Mouse (Mus musculus): ENCODE data around the gene Lig4. TPM values are rescaled to one million over a fixed set of nuclear protein-coding genes. Genes with fewer than 3 reads are reported as not detected.

Gene Lig4
- polyA plus RNA-seq (2012; fragmentation: generic; extraction: Trizol) = 2.0 TPM

DNA sequence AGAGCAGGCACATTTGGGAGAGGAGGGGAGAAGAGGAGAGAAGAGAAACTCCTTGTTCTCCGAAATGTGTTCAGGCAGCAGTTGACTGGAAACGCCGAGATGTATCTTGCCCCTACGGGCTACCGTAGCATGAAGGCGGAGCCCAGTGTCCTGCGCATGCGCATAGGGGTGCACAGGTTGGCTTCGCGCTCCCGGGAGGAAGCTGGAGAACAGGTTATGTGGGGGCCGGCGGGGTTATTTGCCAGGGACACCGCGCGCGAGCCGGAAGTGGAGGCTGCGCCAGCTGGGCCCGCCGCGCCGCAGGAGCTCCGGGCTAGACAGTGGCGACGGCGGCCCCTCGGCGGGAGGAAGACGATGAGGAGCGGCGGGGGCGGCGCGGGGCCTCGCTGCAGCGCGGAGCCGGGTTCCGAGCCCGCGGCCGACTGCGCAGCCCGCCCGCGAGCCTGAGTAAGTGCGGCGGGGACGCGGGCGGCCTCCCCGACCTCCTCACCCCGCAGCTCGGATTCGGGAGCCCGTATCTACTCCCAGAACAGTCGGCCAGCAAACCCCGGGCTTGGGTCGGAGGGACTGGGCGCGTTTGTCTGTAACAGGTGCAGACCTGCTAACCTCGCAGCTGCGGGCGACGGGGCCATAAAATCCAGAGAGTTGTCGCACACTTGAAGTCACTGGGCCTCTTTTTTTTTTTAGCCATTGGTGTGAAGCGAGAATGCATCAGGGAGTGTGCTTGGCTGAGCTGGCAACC, at the start of gene Lig4, which contains the start of gene Abhd13:
Lig4 (minus strand) TSS at position 114 of the 742 bp plus-strand sequence.
Abhd13 (plus strand) TSS at position 135 of the 742 bp plus-strand sequence.
- Histone ChIP-seq H3K36me3 (ENCODE audit: control insufficient read depth, insufficient read depth) (peaks cover 8% of the 10 kb centered on the region), H3K4me2 (ENCODE audit: low read depth) (peak within 1 kb of the TSS; percentile 95), H3K4me3 (peak within 1 kb of the TSS; percentile 56), H3ac (ENCODE audit: control insufficient read depth, insufficient read length) (peak within 1 kb of the TSS; percentile 84), H3K79me2 (ENCODE audit: control insufficient read depth, insufficient read depth) (peaks cover 51% of the 10 kb centered on the region), H3K27me3 (ENCODE audit: control insufficient read depth, insufficient read depth, insufficient read length) (no peaks in the 10 kb centered on the region)
- TF ChIP-seq MYOG (IDR thresholded peaks at IDR 0.05; ENCODE audit: control insufficient read depth in 1 of 3, insufficient read depth in 1 of 3, insufficient read length in 2 of 3, low read depth in 2 of 3) = peak in 1 of 3 experiments; percentile 56
- TF ChIP-seq TCF3 (IDR thresholded peaks at IDR 0.05; ENCODE audit: insufficient read length, low read depth) = no peak
- no peak for TF ChIP-seq USF1 (IDR thresholded peaks at IDR 0.05; ENCODE audit: low read depth)
- no peak for TF ChIP-seq REST (IDR thresholded peaks at IDR 0.05; ENCODE audit: insufficient read depth, insufficient read length)
- peak in 1 of 3 experiments; percentile 55 for TF ChIP-seq MYOD1 (IDR thresholded peaks at IDR 0.05; ENCODE audit: control insufficient read depth in 1 of 3, insufficient read length in 2 of 3, low read depth in 2 of 3)
- no peak for TF ChIP-seq E2F4 (IDR thresholded peaks at IDR 0.05; ENCODE audit: insufficient read depth)
- peak; percentile 78 for TF ChIP-seq POLR2AphosphoS2 (IDR thresholded peaks at IDR 0.05; ENCODE audit: insufficient read length, low read depth)
- TF ChIP-seq MAX (IDR thresholded peaks at IDR 0.05; ENCODE audit: low read depth) = no peak
- no peak for TF ChIP-seq TCF12 (IDR thresholded peaks at IDR 0.05; ENCODE audit: insufficient read depth, poor library complexity, severe bottlenecking)
- peak; percentile 77 for TF ChIP-seq POLR2A (IDR thresholded peaks at IDR 0.05; ENCODE audit: insufficient read length, low read depth)
- peak; percentile 23 for TF ChIP-seq SRF (IDR thresholded peaks at IDR 0.05; ENCODE audit: control insufficient read depth, insufficient read length, low read depth)

DNA sequence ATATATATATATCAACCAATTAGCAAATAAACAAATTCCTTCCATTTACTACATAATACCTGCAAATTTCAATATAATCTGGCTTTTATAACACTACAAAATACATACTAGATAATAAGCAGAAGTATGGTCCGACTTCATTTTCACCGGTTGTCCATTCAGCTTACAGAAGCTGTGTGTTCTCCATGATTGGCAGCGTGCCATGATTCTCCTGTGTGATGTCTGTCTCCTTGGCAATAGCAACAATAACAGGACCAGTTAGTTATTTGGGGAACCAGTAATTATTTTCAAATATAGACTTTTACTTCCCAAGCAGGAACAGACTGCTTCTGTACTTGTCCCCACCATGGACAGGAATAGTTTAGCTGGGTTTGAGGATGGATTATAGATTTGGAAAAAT, 39.7 kb upstream of the Lig4 start:
- no peaks in the 10 kb centered on the region for H3K27me3 ChIP-seq (ENCODE audit: control insufficient read depth, insufficient read depth, insufficient read length)
- no peak overlapping the region for H3K4me3 ChIP-seq
- TF ChIP-seq TCF12 (IDR thresholded peaks at IDR 0.05; ENCODE audit: insufficient read depth, poor library complexity, severe bottlenecking) = no peak
- no peak for TF ChIP-seq USF1 (IDR thresholded peaks at IDR 0.05; ENCODE audit: low read depth)
- TF ChIP-seq REST (IDR thresholded peaks at IDR 0.05; ENCODE audit: insufficient read depth, insufficient read length) = no peak
- H3K79me2 ChIP-seq (ENCODE audit: control insufficient read depth, insufficient read depth) = no peaks in the 10 kb centered on the region
- H3K36me3 ChIP-seq (ENCODE audit: control insufficient read depth, insufficient read depth) = no peaks in the 10 kb centered on the region
- H3ac ChIP-seq (ENCODE audit: control insufficient read depth, insufficient read length) = no peak overlapping the region
- peak overlapping the region; percentile 50 for H3K4me2 ChIP-seq (ENCODE audit: low read depth)

DNA sequence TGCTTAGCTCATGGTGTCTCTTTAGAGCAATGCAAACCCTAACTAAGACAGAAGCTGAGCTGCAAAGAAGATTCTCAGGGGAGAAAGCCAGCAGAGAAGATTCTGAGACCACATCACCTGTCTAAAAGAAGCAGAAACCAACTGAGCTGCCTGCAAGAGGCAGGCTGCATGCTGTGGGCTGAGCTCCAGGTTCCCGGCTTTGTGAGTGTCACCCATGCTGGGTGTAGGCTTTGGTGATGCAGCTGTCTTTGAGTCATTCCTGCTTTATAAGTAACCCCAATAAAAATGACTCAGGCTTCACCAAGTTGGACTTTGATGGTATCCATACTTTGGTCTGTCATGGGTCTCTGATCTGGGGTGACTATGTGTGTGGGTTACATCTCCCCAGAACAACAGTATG, 38.8 kb upstream of the Lig4 start:
- Histone ChIP-seq H3ac (ENCODE audit: control insufficient read depth, insufficient read length) (no peak overlapping the region), H3K27me3 (ENCODE audit: control insufficient read depth, insufficient read depth, insufficient read length) (no peaks in the 10 kb centered on the region), H3K36me3 (ENCODE audit: control insufficient read depth, insufficient read depth) (no peaks in the 10 kb centered on the region), H3K4me2 (ENCODE audit: low read depth) (peak overlapping the region; percentile 25), H3K4me3 (no peak overlapping the region), H3K79me2 (ENCODE audit: control insufficient read depth, insufficient read depth) (no peaks in the 10 kb centered on the region)
- TF ChIP-seq POLR2AphosphoS2 (IDR thresholded peaks at IDR 0.05; ENCODE audit: insufficient read length, low read depth) = no peak
- peak in 2 of 3 experiments; percentile 66 to 77 for TF ChIP-seq MYOG (IDR thresholded peaks at IDR 0.05; ENCODE audit: control insufficient read depth in 1 of 3, insufficient read depth in 1 of 3, insufficient read length in 2 of 3, low read depth in 2 of 3)
- peak; percentile 40 to 73 (median 47) for TF ChIP-seq MYOD1 (IDR thresholded peaks at IDR 0.05; ENCODE audit: control insufficient read depth in 1 of 3, insufficient read length in 2 of 3, low read depth in 2 of 3)

DNA sequence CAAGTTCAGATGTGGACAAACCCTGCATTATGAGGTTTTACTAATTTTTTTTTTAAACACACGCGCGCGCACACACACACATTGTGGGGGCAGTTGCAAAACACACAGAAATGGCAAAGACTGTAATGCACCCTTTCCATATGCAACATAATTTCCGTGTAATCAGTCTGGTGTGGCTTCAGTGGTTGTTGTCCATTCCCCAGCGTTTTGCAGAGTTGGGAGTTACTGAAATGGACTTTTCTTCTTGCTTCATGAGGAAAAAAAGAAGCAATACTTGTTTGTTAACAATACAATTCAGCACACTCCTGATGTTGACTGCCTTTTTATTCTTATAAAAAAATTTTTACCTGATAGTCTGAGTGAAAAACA, 30.2 kb upstream of the Lig4 start:
- H3ac ChIP-seq (ENCODE audit: control insufficient read depth, insufficient read length) = no peak overlapping the region
- no peak overlapping the region for H3K4me3 ChIP-seq
- no peaks in the 10 kb centered on the region for H3K36me3 ChIP-seq (ENCODE audit: control insufficient read depth, insufficient read depth)
- no peaks in the 10 kb centered on the region for H3K79me2 ChIP-seq (ENCODE audit: control insufficient read depth, insufficient read depth)
- H3K4me2 ChIP-seq (ENCODE audit: low read depth) = no peak overlapping the region
- TF ChIP-seq TCF12 (IDR thresholded peaks at IDR 0.05; ENCODE audit: insufficient read depth, poor library complexity, severe bottlenecking) = no peak
- TF ChIP-seq MYOD1 (IDR thresholded peaks at IDR 0.05; ENCODE audit: control insufficient read depth in 1 of 3, insufficient read length in 2 of 3, low read depth in 2 of 3) = no peak
- no peak for TF ChIP-seq USF1 (IDR thresholded peaks at IDR 0.05; ENCODE audit: low read depth)
- H3K27me3 ChIP-seq (ENCODE audit: control insufficient read depth, insufficient read depth, insufficient read length) = no peaks in the 10 kb centered on the region

DNA sequence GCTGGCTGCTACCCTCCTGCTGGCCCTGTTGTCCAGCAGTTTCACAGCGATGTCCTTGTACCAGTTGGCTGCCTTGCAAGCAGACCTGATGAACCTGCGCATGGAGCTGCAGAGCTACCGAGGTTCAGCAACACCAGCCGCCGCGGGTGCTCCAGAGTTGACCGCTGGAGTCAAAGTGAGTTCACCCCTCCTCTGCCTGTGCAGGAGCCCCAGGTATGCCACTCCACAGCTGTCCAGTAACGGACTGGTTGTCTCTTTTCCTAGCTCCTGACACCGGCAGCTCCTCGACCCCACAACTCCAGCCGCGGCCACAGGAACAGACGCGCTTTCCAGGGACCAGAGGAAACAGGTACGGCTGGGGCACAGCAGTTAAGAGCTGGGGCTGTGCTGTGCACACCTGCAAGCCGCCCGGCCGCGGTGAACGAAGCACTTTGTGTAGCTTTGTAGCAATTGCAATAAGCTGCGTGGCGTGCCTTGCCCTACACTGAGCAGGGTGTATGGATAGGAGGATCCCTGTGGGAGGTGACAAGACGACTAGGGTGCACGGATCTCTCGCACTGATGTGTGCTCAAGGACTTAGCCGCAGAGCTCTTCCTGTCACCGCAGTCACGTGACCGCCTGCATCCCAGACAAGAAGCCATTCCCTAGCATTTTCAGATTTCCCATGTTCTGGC, 29.6 kb upstream of the Lig4 start:
- H3K4me2 ChIP-seq (ENCODE audit: low read depth) = no peak overlapping the region
- no peak for TF ChIP-seq REST (IDR thresholded peaks at IDR 0.05; ENCODE audit: insufficient read depth, insufficient read length)
- peak; percentile 16 for TF ChIP-seq USF1 (IDR thresholded peaks at IDR 0.05; ENCODE audit: low read depth)
- TF ChIP-seq POLR2AphosphoS2 (IDR thresholded peaks at IDR 0.05; ENCODE audit: insufficient read length, low read depth) = no peak
- no peak overlapping the region for H3ac ChIP-seq (ENCODE audit: control insufficient read depth, insufficient read length)
- no peaks in the 10 kb centered on the region for H3K27me3 ChIP-seq (ENCODE audit: control insufficient read depth, insufficient read depth, insufficient read length)
- H3K36me3 ChIP-seq (ENCODE audit: control insufficient read depth, insufficient read depth) = no peaks in the 10 kb centered on the region
- H3K79me2 ChIP-seq (ENCODE audit: control insufficient read depth, insufficient read depth) = no peaks in the 10 kb centered on the region
- H3K4me3 ChIP-seq = no peak overlapping the region
